Mouse (Mus musculus): ENCODE results near the gene Lrrc75b. TPM values are rescaled to one million over a fixed set of nuclear protein-coding genes. Genes with fewer than 3 reads are reported as not detected.

Gene Lrrc75b
- polyA plus RNA-seq, 1 experiment from 2014 or later, result 0.84 TPM

DNA sequence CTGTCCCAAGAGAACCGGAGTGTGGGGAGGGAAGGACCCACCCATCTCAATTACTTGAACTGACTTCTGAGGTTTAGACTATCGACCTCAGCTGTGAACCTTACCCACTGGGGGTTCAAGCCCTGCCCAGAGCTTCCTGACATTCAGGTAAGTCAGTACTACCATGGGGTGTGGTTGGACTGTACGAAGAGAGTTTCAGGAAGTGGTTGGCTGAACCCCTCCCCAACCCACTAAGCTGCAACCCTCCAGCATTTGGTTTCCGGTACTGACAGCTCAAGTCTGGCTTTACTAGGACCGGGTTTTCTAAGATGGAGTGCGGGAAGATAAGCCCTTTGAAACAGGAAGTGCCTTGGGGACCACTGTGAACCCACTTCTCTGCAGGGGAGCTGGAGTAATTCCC is 5.3 kb upstream of the Lrrc75b start:
- Histone ChIP-seq H3K9me3 (ENCODE audit: low read length) (no peaks in the 10 kb centered on the region), H3K9ac (replicated peaks; ENCODE audit: low read depth) (no peak overlapping the region), H3K27me3 (replicated peaks; ENCODE audit: insufficient read depth, low read length) (peaks cover 4% of the 10 kb centered on the region), H3K27ac (ENCODE audit: low read length) (no peak overlapping the region), H3K36me3 (ENCODE audit: insufficient read depth, low read length) (no peaks in the 10 kb centered on the region), H3K4me2 (replicated peaks; ENCODE audit: low read depth, low read length) (no peak overlapping the region), H3K4me3 (ENCODE audit: low read depth, low read length) (no peak overlapping the region), H3K4me1 (ENCODE audit: insufficient read depth, low read depth, low read length) (no peaks in the 10 kb centered on the region)
- ATAC-seq (peak; percentile 25; the same call in 1 of the 2 replicates), DNase-seq (ENCODE audit: low spot score) (no peak)
- TF ChIP-seq EP300 (IDR thresholded peaks at IDR 0.05), result no peak
- TF ChIP-seq CTCF (IDR thresholded peaks at IDR 0.05), result no peak
- 44% methylated on average over 6 of the region's 6 CpGs for WGBS

DNA sequence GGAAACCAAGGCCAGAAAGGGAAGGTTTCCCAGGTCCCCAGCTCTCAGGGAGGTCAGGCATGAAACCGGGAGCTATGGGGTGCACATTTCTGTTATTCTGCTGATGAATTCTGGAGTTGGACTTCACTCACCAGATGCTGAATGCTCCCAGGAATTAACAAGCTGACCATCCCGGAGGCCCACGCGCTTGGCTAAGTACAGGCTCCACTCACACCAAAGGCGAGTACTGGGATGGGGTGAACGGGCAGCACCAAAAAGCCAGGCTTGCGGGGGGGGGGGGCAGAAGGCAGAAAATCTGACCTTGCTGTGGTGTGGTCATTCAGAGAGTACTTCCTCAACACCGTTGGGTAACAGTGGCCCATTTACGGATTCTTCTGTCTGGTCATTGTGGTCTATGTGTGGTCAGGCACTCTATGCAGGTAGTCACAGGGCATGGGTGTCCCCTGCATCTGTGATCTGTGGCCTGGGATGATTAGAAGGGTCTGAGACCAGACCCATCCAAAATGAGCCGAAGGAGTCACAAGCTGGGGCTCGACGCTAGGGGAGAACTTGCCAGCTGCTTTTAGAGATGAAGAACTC is 4.6 kb upstream of the Lrrc75b start:
- WGBS, result 76% methylated on average over 12 of the region's 12 CpGs
- H3K4me2 ChIP-seq (replicated peaks; ENCODE audit: low read depth, low read length), result no peak overlapping the region

DNA sequence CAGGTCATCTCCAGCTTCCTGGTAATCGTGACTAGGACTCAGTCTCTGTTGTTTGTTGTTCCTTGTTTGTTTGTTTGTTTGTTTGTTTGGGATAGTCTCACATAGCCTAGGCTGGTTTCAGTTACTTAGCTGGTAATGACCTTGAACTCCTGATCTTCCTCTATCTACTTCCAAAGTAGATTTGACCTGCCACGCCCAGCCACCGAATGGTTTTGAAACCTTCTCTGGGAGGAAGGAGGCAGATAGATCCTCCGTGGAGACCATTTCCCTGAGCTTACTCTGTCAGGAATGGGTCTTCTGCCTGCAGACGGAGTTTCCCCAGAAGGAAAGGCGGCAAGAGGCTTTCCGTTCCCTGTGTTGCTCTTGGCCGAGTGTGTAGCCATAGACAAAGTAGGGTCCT is 2.5 kb upstream of the Lrrc75b start:
- no peak overlapping the region for H3K27ac ChIP-seq (ENCODE audit: low read length)

More for the DNA sequence above, 4.6 kb upstream of the Lrrc75b start:
- Histone ChIP-seq H3K9me3 (ENCODE audit: low read length) (no peaks in the 10 kb centered on the region), H3K4me1 (ENCODE audit: insufficient read depth, low read depth, low read length) (peaks cover 2% of the 10 kb centered on the region; the same call in 1 of the 2 replicates), H3K27me3 (replicated peaks; ENCODE audit: insufficient read depth, low read length) (peaks cover 10% of the 10 kb centered on the region), H3K36me3 (ENCODE audit: insufficient read depth, low read length) (no peaks in the 10 kb centered on the region), H3K9ac (replicated peaks; ENCODE audit: low read depth) (no peak overlapping the region), H3K4me3 (ENCODE audit: low read depth, low read length) (no peak overlapping the region), H3K27ac (ENCODE audit: low read length) (no peak overlapping the region)
- TF ChIP-seq EP300 (IDR thresholded peaks at IDR 0.05), result no peak
- DNase-seq (ENCODE audit: low spot score), result no peak
- ATAC-seq, result no peak

DNA sequence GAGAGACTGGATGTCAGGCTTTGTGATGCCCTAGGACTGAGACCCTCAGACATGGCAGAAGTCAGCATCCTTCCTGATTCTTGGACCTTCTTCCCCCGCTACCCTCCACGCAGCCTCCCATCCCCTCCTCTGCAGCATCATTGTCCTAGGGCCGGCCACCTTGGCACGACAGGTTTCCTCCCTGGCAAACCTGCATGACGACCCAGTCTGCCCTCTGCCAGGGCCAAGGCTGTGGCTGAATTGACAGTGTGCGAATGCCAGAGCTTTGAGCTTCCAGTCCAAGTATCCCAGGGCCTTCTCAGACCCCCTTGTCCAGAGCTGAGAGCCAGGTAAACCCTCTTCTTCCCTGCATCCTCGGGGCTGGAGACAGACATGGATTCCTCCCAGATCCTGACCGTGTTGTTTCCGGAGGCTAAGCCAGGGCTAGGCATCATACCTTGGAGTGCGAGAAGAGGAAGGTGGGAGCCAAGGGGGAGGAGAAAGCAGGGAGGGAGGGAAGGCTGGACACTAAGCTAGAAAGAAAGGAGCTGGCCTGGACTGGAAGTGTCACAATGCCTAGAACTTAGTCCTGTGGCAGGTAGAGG is 1.0 kb upstream of the Lrrc75b start, which contains the start of gene Ggt1:
Gene Ggt1 (plus strand): TSS at position 534 of the 584 bp plus-strand sequence.
- DNase-seq (ENCODE audit: low spot score) (no peak), ATAC-seq (no peak)
- Histone ChIP-seq H3K4me3 (ENCODE audit: low read depth, low read length) (no peak within 1 kb of the TSS), H3K9ac (replicated peaks; ENCODE audit: low read depth) (no peak within 1 kb of the TSS), H3K27ac (ENCODE audit: low read length) (no peak within 1 kb of the TSS), H3K4me1 (ENCODE audit: insufficient read depth, low read depth, low read length) (peaks cover 5% of the 10 kb centered on the region; the same call in 1 of the 2 replicates), H3K4me2 (replicated peaks; ENCODE audit: low read depth, low read length) (peak within 1 kb of the TSS; percentile 81; the same call in 1 of the 2 replicates), H3K36me3 (ENCODE audit: insufficient read depth, low read length) (no peaks in the 10 kb centered on the region), H3K27me3 (replicated peaks; ENCODE audit: insufficient read depth, low read length) (peaks cover 19% of the 10 kb centered on the region), H3K9me3 (ENCODE audit: low read length) (no peaks in the 10 kb centered on the region)
- TF ChIP-seq EP300 (IDR thresholded peaks at IDR 0.05) (no peak), CTCF (IDR thresholded peaks at IDR 0.05) (no peak)
- WGBS, result 48% methylated on average over 10 of the region's 10 CpGs

More for the DNA sequence above, 2.5 kb upstream of the Lrrc75b start:
- Histone ChIP-seq H3K36me3 (ENCODE audit: insufficient read depth, low read length) (no peaks in the 10 kb centered on the region), H3K9ac (replicated peaks; ENCODE audit: low read depth) (no peak overlapping the region), H3K4me3 (ENCODE audit: low read depth, low read length) (no peak overlapping the region), H3K4me2 (replicated peaks; ENCODE audit: low read depth, low read length) (no peak overlapping the region), H3K27me3 (replicated peaks; ENCODE audit: insufficient read depth, low read length) (peaks cover 19% of the 10 kb centered on the region), H3K9me3 (ENCODE audit: low read length) (no peaks in the 10 kb centered on the region), H3K4me1 (ENCODE audit: insufficient read depth, low read depth, low read length) (peaks cover 5% of the 10 kb centered on the region; the same call in 1 of the 2 replicates)
- 82% methylated on average over 8 of the region's 8 CpGs for WGBS
- ATAC-seq (no peak), DNase-seq (ENCODE audit: low spot score) (no peak)
- no peak for TF ChIP-seq CTCF (IDR thresholded peaks at IDR 0.05)
- TF ChIP-seq EP300 (IDR thresholded peaks at IDR 0.05), result no peak

DNA sequence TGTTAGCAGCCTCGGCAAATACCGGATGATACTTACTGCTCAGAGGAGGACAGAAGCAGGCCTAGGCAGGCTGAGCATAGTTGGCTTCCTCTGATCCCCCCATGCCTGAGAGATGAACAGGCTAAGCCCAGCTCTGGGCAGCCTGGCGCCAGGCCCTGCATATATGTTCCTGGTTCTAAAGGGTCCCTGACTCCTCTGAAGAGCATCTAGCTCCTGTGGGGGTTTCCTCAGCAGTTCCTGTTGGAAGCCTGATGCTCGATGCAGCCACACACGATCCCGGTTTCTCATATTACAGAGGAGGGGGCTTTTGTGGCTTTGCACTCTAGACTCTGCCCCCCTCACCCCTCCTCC is 394 bp upstream of the Lrrc75b start:
- H3K4me1 ChIP-seq (ENCODE audit: insufficient read depth, low read depth, low read length), result peaks cover 5% of the 10 kb centered on the region; the same call in 1 of the 2 replicates
- no peak for TF ChIP-seq EP300 (IDR thresholded peaks at IDR 0.05)
- no peak for TF ChIP-seq CTCF (IDR thresholded peaks at IDR 0.05)

DNA sequence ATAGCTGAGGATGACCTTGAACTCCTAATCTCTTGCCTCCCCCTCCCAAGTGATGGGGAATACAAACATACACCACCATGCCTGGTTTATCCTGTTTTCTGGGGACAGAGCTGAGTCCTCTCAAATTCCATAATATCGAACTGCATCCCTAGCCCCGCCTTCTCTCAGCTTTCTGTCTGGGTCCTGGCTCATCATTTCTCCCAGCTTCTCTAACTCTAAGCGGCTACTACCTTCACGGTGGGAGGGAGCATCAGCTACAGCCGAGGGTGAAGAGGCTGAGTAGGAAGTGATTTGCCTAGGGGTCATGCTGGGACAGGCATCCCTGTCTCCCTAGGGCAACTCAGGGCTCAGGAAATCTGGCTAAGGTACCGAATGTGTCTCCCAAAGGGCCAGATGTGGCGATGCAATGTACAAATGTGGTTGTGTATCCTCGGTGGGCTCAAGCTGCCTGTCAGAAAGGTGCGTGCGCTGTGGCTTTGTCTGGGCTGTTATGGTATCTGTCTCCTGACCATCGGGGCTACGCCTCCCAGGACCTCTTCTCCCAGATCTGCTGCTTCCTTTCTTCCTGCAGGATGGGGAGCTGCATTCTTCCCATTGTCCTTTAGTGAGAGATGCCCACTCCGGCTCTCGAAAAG is 972 bp downstream of the Lrrc75b start:
- TF ChIP-seq CTCF (IDR thresholded peaks at IDR 0.05) (no peak), EP300 (IDR thresholded peaks at IDR 0.05) (no peak)
- Histone ChIP-seq H3K4me2 (replicated peaks; ENCODE audit: low read depth, low read length) (peak overlapping the region; percentile 81), H3K9me3 (ENCODE audit: low read length) (no peaks in the 10 kb centered on the region), H3K4me3 (ENCODE audit: low read depth, low read length) (peak overlapping the region; percentile 47; the same call in 1 of the 2 replicates), H3K27ac (ENCODE audit: low read length) (no peak overlapping the region), H3K4me1 (ENCODE audit: insufficient read depth, low read depth, low read length) (peaks cover 5% of the 10 kb centered on the region; the same call in 1 of the 2 replicates), H3K9ac (replicated peaks; ENCODE audit: low read depth) (no peak overlapping the region), H3K36me3 (ENCODE audit: insufficient read depth, low read length) (no peaks in the 10 kb centered on the region), H3K27me3 (replicated peaks; ENCODE audit: insufficient read depth, low read length) (peaks cover 19% of the 10 kb centered on the region)
- WGBS, result 9% methylated on average over 14 of the region's 14 CpGs
- no peak for ATAC-seq
- DNase-seq (ENCODE audit: low spot score), result no peak

More for the DNA sequence above, 394 bp upstream of the Lrrc75b start:
- WGBS, result 20% methylated on average over 6 of the region's 6 CpGs
- ATAC-seq (peak; percentile 16; the same call in 1 of the 2 replicates), DNase-seq (ENCODE audit: low spot score) (no peak)
- no peaks in the 10 kb centered on the region for H3K9me3 ChIP-seq (ENCODE audit: low read length)
- no peak overlapping the region for H3K27ac ChIP-seq (ENCODE audit: low read length)
- peak overlapping the region; percentile 81 for H3K4me2 ChIP-seq (replicated peaks; ENCODE audit: low read depth, low read length)
- H3K9ac ChIP-seq (replicated peaks; ENCODE audit: low read depth), result no peak overlapping the region
- H3K36me3 ChIP-seq (ENCODE audit: insufficient read depth, low read length), result no peaks in the 10 kb centered on the region
- no peak overlapping the region for H3K4me3 ChIP-seq (ENCODE audit: low read depth, low read length)
- peaks cover 19% of the 10 kb centered on the region for H3K27me3 ChIP-seq (replicated peaks; ENCODE audit: insufficient read depth, low read length)

All from lung, postnatal 0 days (tissue).